In genomic region chr11:52116117-52116516, GRCm38 (mm10) we compare ENCODE assay signal across 32 mouse cellular contexts. TPM values are rescaled to one million over a fixed set of nuclear protein-coding genes. Genes with fewer than 3 reads are reported as not detected.
"Had no signal": no experiment of that assay in that cellular context is flagged by ENCODE, and none has a peak within 500 bp of the region (broad histone marks: within the 10 kb centered on the region; RNA-seq: fewer than 3 reads in every experiment).

No protein-coding gene starts in this region.

RNA-seq across cellular contexts. Expression of gene Olfr1373, which starts 29.2 kb away (rescaled TPM):
- total RNA-seq: gastrocnemius, adult 2 months; gastrocnemius, postnatal 10 days; gastrocnemius, postnatal 25 days; gastrocnemius, postnatal 4 days; granulocyte monocyte progenitor cell, adult 5-6 weeks; heart, adult 2 months; heart, postnatal 14 days; heart, postnatal 36 days; hematopoietic stem cell, adult 5-6 weeks; hindbrain, postnatal 0 days; layer of hippocampus, adult 2 months; layer of hippocampus, postnatal 10 days; layer of hippocampus, postnatal 25 days; left cerebral cortex, adult 2 months; left cerebral cortex, postnatal 14 days; left cerebral cortex, postnatal 36 days; liver, adult 2 months had no signal
- polyA plus RNA-seq: frontal cortex, adult 2 months; heart, adult 2 months; heart, embryonic 11.5 days; heart, embryonic 13.5 days; heart, embryonic 15.5 days; heart, postnatal 0 days; hindbrain, embryonic 11.5 days; hindbrain, embryonic 13.5 days; hindbrain, embryonic 15.5 days; hindbrain, postnatal 0 days; intestine, embryonic 15.5 days; intestine, postnatal 0 days; kidney, embryonic 14.5 days; kidney, embryonic 16.5 days; limb, embryonic 10.5 days; limb, embryonic 12.5 days; limb, embryonic 14.5 days; liver, adult 2 months had no signal
